Mouse (Mus musculus) kidney, embryonic 14.5 days (tissue): ENCODE results near the gene Tecr. TPM values are rescaled to one million over a fixed set of nuclear protein-coding genes. Genes with fewer than 3 reads are reported as not detected.

Experiments
- ATAC-seq: fragments of 200-750 bp; cut with Nextera tagmentation; 2 replicates; pipeline ENCODE4 v1.8.0; 2017; ENCODE audit warnings: moderate number of reproducible peaks, mild to moderate bottlenecking, moderate TSS enrichment, moderate library complexity; ENCODE audit not compliant: low FRiP score, low TSS enrichment
- H3K27ac ChIP-seq: fragments of 300-500 bp; sonication (generic); 2 replicates; pipeline ENCODE4 v1.5.1; 2014; ENCODE audit warnings: low read depth, mild to moderate bottlenecking, low read length, moderate library complexity, mixed read lengths
- H3K27me3 ChIP-seq: fragments of 300-500 bp; sonication (generic); 2 replicates; pipeline ENCODE4 v1.6.1; 2014; ENCODE audit warnings: mild to moderate bottlenecking, low read length; ENCODE audit not compliant: control insufficient read depth, insufficient read depth
- H3K36me3 ChIP-seq: fragments of 300-500 bp; sonication (generic); 2 replicates; pipeline ENCODE4 v1.6.1; 2014; ENCODE audit warnings: low read length, mixed read lengths; ENCODE audit not compliant: control insufficient read depth, insufficient read depth
- H3K4me1 ChIP-seq: fragments of 300-500 bp; sonication (generic); 2 replicates; pipeline ENCODE4 v1.6.1; 2014; ENCODE audit warnings: low read length, mixed read lengths; ENCODE audit not compliant: control insufficient read depth, insufficient read depth
- H3K4me2 ChIP-seq: fragments of 300-500 bp; sonication (generic); replicated peaks from 2 replicates; pipeline ENCODE4 v1.6.1; 2014; ENCODE audit warnings: low read depth, mild to moderate bottlenecking, low read length
- H3K4me3 ChIP-seq: fragments of 300-500 bp; sonication (generic); 2 replicates; pipeline ENCODE4 v1.5.1; 2014; ENCODE audit warnings: mild to moderate bottlenecking, low read length
- H3K9ac ChIP-seq: fragments of 300-500 bp; sonication (generic); 2 replicates; pipeline ENCODE4 v1.6.1; 2014; ENCODE audit warnings: low read depth, mild to moderate bottlenecking, low read length, moderate library complexity
- H3K9me3 ChIP-seq: fragments of 300-500 bp; sonication (generic); 2 replicates; pipeline ENCODE4 v1.6.1; 2016; ENCODE audit warnings: low read length; ENCODE audit not compliant: control insufficient read depth
- WGBS: fragments of 180-500 bp; shearing (Covaris S2); extraction: QIAGEN DNeasy Blood & Tissue Kit; methylation state at CpG from one replicate; pipeline ENCODE4 v1.1.7; 2014; 5-methylcytosine and 5-hydroxymethylcytosine counted together
- polyA plus RNA-seq: library from polyadenylated mRNA; unstranded; fragments of >200 nt; fragmentation: Nextera tagmentation; extraction: Ambion mirVana; gene quantifications from 2 replicates; pipeline ENCODE4 v1.2.1, GENCODE M21; 2014

Gene Tecr
- 661 and 682 TPM in 2 replicates for polyA plus RNA-seq

GRCm38 (mm10) chr8:83607661-83608397 lies at the start of gene Tecr, which contains the start of gene Dnajb1:
TSS of gene Tecr (minus strand) at chr8:83607971.
TSS of gene Dnajb1 (plus strand) at chr8:83608193.
- Histone ChIP-seq H3K27me3 (no peaks in the 10 kb centered on the region), H3K4me2 (peak within 1 kb of the TSS; percentile 90), H3K4me3 (peak within 1 kb of the TSS; percentile 87), H3K4me1 (peaks cover 13% of the 10 kb centered on the region; the same call in 1 of the 2 replicates), H3K9ac (peak within 1 kb of the TSS; percentile 86), H3K36me3 (peaks cover 33% of the 10 kb centered on the region), H3K27ac (peak within 1 kb of the TSS; percentile 97), H3K9me3 (no peaks in the 10 kb centered on the region)
- under 1% methylated on average over 68 of the region's 69 CpGs for WGBS
- ATAC-seq = peak; percentile 97

GRCm38 (mm10) chr8:83656484-83657246 lies 48.9 kb upstream of the Tecr start:
- Histone ChIP-seq H3K4me3 (no peak overlapping the region), H3K9me3 (no peaks in the 10 kb centered on the region), H3K27ac (no peak overlapping the region), H3K27me3 (no peaks in the 10 kb centered on the region), H3K4me1 (peaks cover 30% of the 10 kb centered on the region), H3K4me2 (no peak overlapping the region), H3K36me3 (peaks cover 10% of the 10 kb centered on the region; the same call in 1 of the 2 replicates), H3K9ac (no peak overlapping the region)
- WGBS = 73% methylated on average over 13 of the region's 13 CpGs
- no peak for ATAC-seq

GRCm38 (mm10) chr8:83656043-83656442 lies 48.3 kb upstream of the Tecr start:
- Histone ChIP-seq H3K9me3 (peaks cover 3% of the 10 kb centered on the region; the same call in 1 of the 2 replicates), H3K4me3 (no peak overlapping the region), H3K27ac (no peak overlapping the region), H3K36me3 (peaks cover 10% of the 10 kb centered on the region; the same call in 1 of the 2 replicates), H3K4me1 (peaks cover 24% of the 10 kb centered on the region), H3K27me3 (no peaks in the 10 kb centered on the region), H3K9ac (no peak overlapping the region), H3K4me2 (no peak overlapping the region)
- 95% methylated on average over 9 of the region's 9 CpGs for WGBS
- no peak for ATAC-seq

GRCm38 (mm10) chr8:83654725-83655124 lies 47.0 kb upstream of the Tecr start:
- Histone ChIP-seq H3K4me2 (no peak overlapping the region), H3K4me1 (peaks cover 11% of the 10 kb centered on the region), H3K9ac (no peak overlapping the region), H3K27ac (no peak overlapping the region), H3K4me3 (no peak overlapping the region), H3K9me3 (peaks cover 6% of the 10 kb centered on the region; the same call in 1 of the 2 replicates), H3K36me3 (peaks cover 10% of the 10 kb centered on the region; the same call in 1 of the 2 replicates), H3K27me3 (no peaks in the 10 kb centered on the region)
- 88% methylated on average over 6 of the region's 6 CpGs for WGBS
- no peak for ATAC-seq

- 37% methylated on average over 10 of the region's 10 CpGs for WGBS
- Histone ChIP-seq H3K27ac (peak overlapping the region; percentile 76), H3K27me3 (no peaks in the 10 kb centered on the region), H3K9me3 (peaks cover 6% of the 10 kb centered on the region; the same call in 1 of the 2 replicates), H3K4me1 (peaks cover 11% of the 10 kb centered on the region), H3K9ac (peak overlapping the region; percentile 86), H3K4me3 (peak overlapping the region; percentile 88), H3K4me2 (peak overlapping the region; percentile 82), H3K36me3 (peaks cover 10% of the 10 kb centered on the region; the same call in 1 of the 2 replicates)
- no peak for ATAC-seq
Measured at GRCm38 (mm10) chr8:83653662-83654017, 45.9 kb upstream of the Tecr start.

GRCm38 (mm10) chr8:83652744-83653661 lies 45.2 kb upstream of the Tecr start:
- Histone ChIP-seq H3K4me2 (peak overlapping the region; percentile 82), H3K4me3 (peak overlapping the region; percentile 88), H3K9me3 (peaks cover 6% of the 10 kb centered on the region; the same call in 1 of the 2 replicates), H3K4me1 (peaks cover 11% of the 10 kb centered on the region), H3K36me3 (peaks cover 10% of the 10 kb centered on the region; the same call in 1 of the 2 replicates), H3K27me3 (no peaks in the 10 kb centered on the region), H3K9ac (peak overlapping the region; percentile 86), H3K27ac (peak overlapping the region; percentile 76)
- under 1% methylated on average over 45 of the region's 46 CpGs for WGBS
- peak; percentile 58 for ATAC-seq

- Histone ChIP-seq H3K9ac (peak within 1 kb of the TSS; percentile 86), H3K4me3 (peak within 1 kb of the TSS; percentile 88), H3K9me3 (peaks cover 6% of the 10 kb centered on the region; the same call in 1 of the 2 replicates), H3K27me3 (no peaks in the 10 kb centered on the region), H3K36me3 (peaks cover 4% of the 10 kb centered on the region; the same call in 1 of the 2 replicates), H3K4me2 (peak within 1 kb of the TSS; percentile 82), H3K4me1 (peaks cover 11% of the 10 kb centered on the region), H3K27ac (peak within 1 kb of the TSS; percentile 80)
- peak; percentile 97 for ATAC-seq
- WGBS = 5% methylated on average over 45 of the region's 50 CpGs
Measured at GRCm38 (mm10) chr8:83652030-83652743, 44.4 kb upstream of the Tecr start, which contains the start of gene Gipc1. TSS of gene Gipc1 (plus strand) at chr8:83652677.

GRCm38 (mm10) chr8:83649699-83650098 lies 41.9 kb upstream of the Tecr start:
- H3K4me2 ChIP-seq = no peak overlapping the region

More at GRCm38 (mm10) chr8:83649699-83650098, 41.9 kb upstream of the Tecr start:
- Histone ChIP-seq H3K27ac (no peak overlapping the region), H3K9ac (no peak overlapping the region), H3K36me3 (no peaks in the 10 kb centered on the region), H3K4me1 (peaks cover 9% of the 10 kb centered on the region), H3K4me3 (no peak overlapping the region), H3K27me3 (no peaks in the 10 kb centered on the region), H3K9me3 (peaks cover 6% of the 10 kb centered on the region; the same call in 1 of the 2 replicates)
- whole genome bisulfite sequencing = 90% methylated on average over 6 of the region's 6 CpGs
- ATAC-seq = no peak
